Mouse (Mus musculus) hindbrain, embryonic 10.5 days (tissue): ENCODE results near the gene Clec4f. TPM values are rescaled to one million over a fixed set of nuclear protein-coding genes. Genes with fewer than 3 reads are reported as not detected.

Experiments
- DNase-seq: peaks from one replicate; pipeline ENCODE4 v3.0.0-alpha.2; 2017; ENCODE audit warnings: low spot score
- H3K27ac ChIP-seq: fragments of 300-500 bp; sonication (generic); 2 replicates; pipeline ENCODE4 v1.5.1; 2016; ENCODE audit warnings: mild to moderate bottlenecking, moderate library complexity
- H3K27me3 ChIP-seq: fragments of 300-500 bp; sonication (generic); 2 replicates; pipeline ENCODE4 v1.6.1; 2016; ENCODE audit warnings: mild to moderate bottlenecking; ENCODE audit not compliant: poor library complexity, insufficient read depth, severe bottlenecking
- H3K36me3 ChIP-seq: fragments of 300-500 bp; sonication (generic); 2 replicates; pipeline ENCODE4 v1.6.1; 2016; ENCODE audit warnings: mild to moderate bottlenecking, moderate library complexity
- H3K4me1 ChIP-seq: fragments of 300-500 bp; sonication (generic); replicated peaks from 2 replicates; pipeline ENCODE4 v1.6.1; 2016; ENCODE audit warnings: mild to moderate bottlenecking
- H3K4me3 ChIP-seq: fragments of 300-500 bp; sonication (generic); 2 replicates; pipeline ENCODE4 v1.5.1; 2016; ENCODE audit warnings: mild to moderate bottlenecking, moderate library complexity
- H3K9me3 ChIP-seq: fragments of 300-500 bp; sonication (generic); 2 replicates; pipeline ENCODE4 v1.6.1; 2016; ENCODE audit warnings: mild to moderate bottlenecking, moderate library complexity
- WGBS: fragments of 180-500 bp; shearing (Covaris S2); methylation state at CpG from one replicate; pipeline ENCODE4 v1.1.7; 2016; 5-methylcytosine and 5-hydroxymethylcytosine counted together
- polyA plus RNA-seq: library from polyadenylated mRNA; unstranded; fragments of >200 nt; fragmentation: Nextera tagmentation; extraction: Ambion mirVana; gene quantifications from 2 replicates; pipeline ENCODE4 v1.2.1, GENCODE M21; 2016

Clec4f gene
- 0.10 TPM in 1 of 2 replicates, not detected in the other for polyA plus RNA-seq

DNA sequence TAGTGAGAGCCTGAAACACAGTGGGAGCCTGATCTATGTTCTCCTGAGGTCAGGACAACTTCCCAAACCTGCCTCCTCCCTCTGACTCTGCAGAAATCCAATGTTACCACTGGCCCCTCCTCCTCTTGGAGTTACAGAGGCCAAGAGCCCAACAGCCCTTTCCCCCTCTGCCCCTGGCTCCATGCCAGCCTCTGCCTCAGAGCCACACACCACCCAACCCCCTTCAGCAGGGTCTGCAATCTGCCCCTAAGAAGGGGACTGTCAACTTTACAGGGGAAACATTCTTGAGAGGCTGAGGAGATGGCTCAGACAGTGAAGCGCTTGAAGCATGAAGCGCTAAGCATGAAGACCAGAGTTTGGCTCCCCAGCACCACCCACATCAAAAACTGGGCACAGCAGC is at the start of gene Clec4f:
Gene Clec4f, minus strand, starts transcription at position 101 of the 400 bp plus-strand sequence.
- no peak for DNase-seq
- 95% methylated on average over 2 of the region's 2 CpGs for WGBS
- Histone ChIP-seq H3K27ac (no peak within 1 kb of the TSS), H3K4me3 (no peak within 1 kb of the TSS), H3K36me3 (no peaks in the 10 kb centered on the region), H3K9me3 (no peaks in the 10 kb centered on the region), H3K4me1 (no peaks in the 10 kb centered on the region), H3K27me3 (peaks cover 3% of the 10 kb centered on the region; the same call in 1 of the 2 replicates)

DNA sequence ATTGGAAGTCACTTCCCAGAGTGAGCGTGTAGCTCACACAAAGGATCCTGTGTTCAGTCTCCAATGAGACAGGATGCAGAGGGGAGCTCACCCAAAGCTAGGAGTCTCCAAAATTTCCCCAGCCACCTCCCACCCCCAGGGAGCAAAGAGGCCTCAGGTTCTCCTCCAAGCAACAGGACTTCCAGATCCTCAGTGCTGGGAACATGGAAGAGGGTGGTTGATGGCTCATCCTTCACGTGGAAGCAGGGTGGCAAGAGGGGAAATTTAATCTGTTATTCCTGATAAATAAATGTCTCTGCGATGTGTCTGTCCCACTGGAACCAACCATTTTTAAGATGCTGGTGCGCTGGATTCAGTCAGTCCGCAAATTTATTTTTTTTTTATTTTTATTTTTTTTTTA is 48.7 kb upstream of the Clec4f start:
- Histone ChIP-seq H3K9me3 (no peaks in the 10 kb centered on the region), H3K4me3 (no peak overlapping the region), H3K27me3 (peaks cover 100% of the 10 kb centered on the region), H3K36me3 (no peaks in the 10 kb centered on the region), H3K4me1 (peaks cover 7% of the 10 kb centered on the region; the same call in 1 of the 2 replicates), H3K27ac (no peak overlapping the region)
- WGBS: 21% methylated on average over 5 of the region's 5 CpGs
- no peak for DNase-seq

DNA sequence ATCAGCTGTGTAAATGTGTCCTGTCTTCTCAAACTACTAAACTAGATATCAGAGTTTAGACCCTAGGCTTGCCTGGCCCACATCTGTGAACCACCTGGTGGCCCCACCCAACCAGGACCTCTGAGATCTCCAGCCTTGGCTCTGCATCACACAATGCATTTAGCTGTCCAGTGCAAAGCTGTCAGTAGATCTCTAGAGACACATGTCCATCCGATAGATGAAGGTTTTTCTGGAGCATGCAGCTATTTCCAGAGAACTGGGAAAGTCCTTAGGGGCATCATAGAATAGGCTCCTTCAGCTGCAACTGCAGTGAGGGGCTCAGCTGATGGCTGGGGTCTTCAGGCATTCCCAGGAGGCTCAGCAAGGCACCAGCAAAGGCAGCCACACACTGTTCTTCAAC is 48.3 kb upstream of the Clec4f start:
- 14% methylated on average over 1 of the region's 1 CpGs for WGBS
- DNase-seq: peak; percentile 48
- no peak overlapping the region for H3K27ac ChIP-seq
- H3K4me1 ChIP-seq: peaks cover 7% of the 10 kb centered on the region; the same call in 1 of the 2 replicates
- H3K9me3 ChIP-seq: no peaks in the 10 kb centered on the region
- peaks cover 100% of the 10 kb centered on the region for H3K27me3 ChIP-seq
- no peak overlapping the region for H3K4me3 ChIP-seq
- no peaks in the 10 kb centered on the region for H3K36me3 ChIP-seq

DNA sequence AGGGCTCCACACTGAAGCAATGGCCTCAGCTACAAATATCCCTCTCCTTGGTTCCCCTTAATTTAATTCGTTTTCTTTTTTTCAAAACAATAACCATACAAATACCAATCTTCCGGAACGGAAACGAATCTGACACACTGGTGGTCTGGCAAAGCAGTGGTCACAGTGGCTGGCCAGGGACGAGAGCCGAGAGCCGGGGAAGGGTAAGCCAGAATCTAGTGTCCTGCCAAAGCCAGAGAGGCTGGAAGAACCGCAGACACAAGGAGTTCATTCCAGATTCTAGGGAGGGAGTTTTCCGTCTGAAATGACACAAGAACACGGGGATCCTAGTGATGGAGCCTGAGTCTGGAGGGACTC is 47.7 kb upstream of the Clec4f start:
- Histone ChIP-seq H3K27ac (no peak overlapping the region), H3K4me3 (no peak overlapping the region), H3K36me3 (no peaks in the 10 kb centered on the region), H3K4me1 (peaks cover 7% of the 10 kb centered on the region; the same call in 1 of the 2 replicates), H3K27me3 (peaks cover 100% of the 10 kb centered on the region), H3K9me3 (no peaks in the 10 kb centered on the region)
- peak; percentile 52 for DNase-seq
- WGBS: under 1% methylated on average over 10 of the region's 10 CpGs

DNA sequence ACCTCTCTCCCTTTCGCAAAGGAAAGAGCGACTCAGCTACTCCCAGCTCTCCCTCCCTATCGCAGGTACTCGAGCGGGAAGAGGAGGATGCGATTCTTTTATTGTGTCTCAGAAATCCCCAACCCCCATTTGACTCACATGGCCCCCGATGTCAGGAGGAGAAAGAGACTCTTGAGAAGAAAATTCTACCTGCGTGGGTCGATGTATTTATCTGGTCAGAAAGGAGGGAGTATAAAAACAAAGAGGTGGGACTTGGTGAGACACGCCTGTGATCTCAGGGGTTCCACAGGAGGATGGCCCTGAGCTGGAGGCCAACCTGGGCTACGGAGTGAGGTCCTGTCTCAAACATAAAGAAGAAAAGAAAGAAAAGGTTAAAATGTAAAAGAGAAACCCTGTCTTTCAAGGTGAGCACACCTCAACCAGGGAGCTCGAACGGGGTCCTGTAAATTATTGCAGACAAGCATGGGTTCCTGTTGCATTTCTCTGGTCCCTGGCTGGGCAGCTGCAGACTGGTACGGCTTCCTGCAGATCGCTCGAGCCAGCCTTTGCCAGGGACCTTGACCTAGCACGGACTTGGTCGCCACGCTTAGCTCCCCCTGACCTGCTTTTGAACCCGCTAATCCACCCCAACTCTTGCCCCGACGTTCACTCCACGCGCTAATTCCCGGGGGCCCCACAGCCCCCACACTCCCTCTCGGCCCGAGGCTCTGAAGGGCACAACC is 47.2 kb upstream of the Clec4f start:
- WGBS: under 1% methylated on average over 27 of the region's 27 CpGs
- no peak overlapping the region for H3K27ac ChIP-seq
- peaks cover 7% of the 10 kb centered on the region; the same call in 1 of the 2 replicates for H3K4me1 ChIP-seq
- H3K9me3 ChIP-seq: no peaks in the 10 kb centered on the region
- H3K27me3 ChIP-seq: peaks cover 100% of the 10 kb centered on the region
- no peaks in the 10 kb centered on the region for H3K36me3 ChIP-seq
- peak; percentile 35 for DNase-seq
- no peak overlapping the region for H3K4me3 ChIP-seq

DNA sequence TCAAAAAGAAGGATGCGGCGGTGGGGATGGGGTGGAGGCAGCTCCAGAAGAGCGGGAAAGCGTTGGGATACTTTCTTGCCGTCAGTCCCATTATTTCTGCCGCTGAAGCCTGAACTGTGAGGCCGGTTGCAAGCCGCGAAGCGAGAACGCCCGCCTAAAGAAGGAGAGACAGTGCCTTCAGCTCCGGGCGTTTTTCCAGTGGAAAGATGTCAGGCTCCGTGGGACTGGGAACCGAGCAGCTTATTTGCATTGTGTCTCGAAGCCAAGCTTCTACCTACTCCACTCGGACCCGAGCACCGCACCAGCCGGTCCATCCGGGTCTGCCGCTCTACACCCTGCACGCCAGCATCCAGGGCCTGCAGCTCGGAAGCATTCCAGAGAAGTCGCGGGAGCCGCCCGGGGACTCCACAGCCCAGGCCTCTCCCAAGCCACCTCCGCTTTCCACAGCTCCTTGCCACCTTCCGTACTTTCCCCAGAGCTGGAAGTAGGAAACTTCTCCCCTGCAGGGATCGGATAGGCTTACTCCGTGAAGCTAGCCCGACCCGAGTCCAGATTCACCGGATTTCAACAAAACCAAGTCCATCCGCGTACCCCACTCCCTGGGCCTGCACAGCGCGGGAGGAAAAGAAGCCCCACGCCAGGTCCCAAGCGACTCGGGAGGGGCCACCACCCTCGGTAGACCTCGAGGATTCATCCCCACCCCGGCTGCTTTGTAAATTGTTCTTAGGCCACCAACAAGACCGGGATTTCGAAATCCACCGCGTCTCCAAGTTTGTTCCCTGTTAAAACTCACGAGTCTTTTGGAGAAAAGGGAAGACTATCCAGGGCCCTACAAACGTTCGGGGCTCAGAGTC is 46.4 kb upstream of the Clec4f start:
- peaks cover 7% of the 10 kb centered on the region; the same call in 1 of the 2 replicates for H3K4me1 ChIP-seq
- H3K36me3 ChIP-seq: no peaks in the 10 kb centered on the region
- no peak overlapping the region for H3K27ac ChIP-seq
- no peak overlapping the region for H3K4me3 ChIP-seq
- peak; percentile 68 for DNase-seq
- under 1% methylated on average over 53 of the region's 53 CpGs for WGBS
- peaks cover 100% of the 10 kb centered on the region for H3K27me3 ChIP-seq
- no peaks in the 10 kb centered on the region for H3K9me3 ChIP-seq

DNA sequence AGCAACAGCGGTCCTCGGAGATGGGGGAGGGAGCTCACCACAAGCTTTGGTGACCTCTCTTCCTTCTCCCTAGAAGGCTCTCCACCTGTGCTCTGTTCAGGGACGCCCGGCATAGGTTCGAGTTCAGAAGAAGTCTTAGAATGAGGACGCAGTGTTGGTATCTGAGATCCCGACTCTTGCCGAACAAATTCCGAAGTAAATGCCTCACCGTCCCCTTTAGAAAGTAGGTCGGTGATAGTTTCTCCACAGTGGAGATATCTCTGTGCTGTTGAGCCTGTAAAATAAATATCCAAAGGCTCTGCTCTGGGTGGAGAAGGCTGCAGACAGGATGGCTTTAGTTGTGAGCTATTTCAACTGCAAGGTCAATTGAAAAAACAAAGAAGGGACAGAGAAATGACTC is 45.0 kb upstream of the Clec4f start:
- DNase-seq: peak; percentile 48
- Histone ChIP-seq H3K4me1 (peaks cover 7% of the 10 kb centered on the region; the same call in 1 of the 2 replicates), H3K27ac (no peak overlapping the region), H3K27me3 (peaks cover 100% of the 10 kb centered on the region), H3K36me3 (no peaks in the 10 kb centered on the region), H3K9me3 (no peaks in the 10 kb centered on the region), H3K4me3 (no peak overlapping the region)
- WGBS: 1% methylated on average over 11 of the region's 11 CpGs

DNA sequence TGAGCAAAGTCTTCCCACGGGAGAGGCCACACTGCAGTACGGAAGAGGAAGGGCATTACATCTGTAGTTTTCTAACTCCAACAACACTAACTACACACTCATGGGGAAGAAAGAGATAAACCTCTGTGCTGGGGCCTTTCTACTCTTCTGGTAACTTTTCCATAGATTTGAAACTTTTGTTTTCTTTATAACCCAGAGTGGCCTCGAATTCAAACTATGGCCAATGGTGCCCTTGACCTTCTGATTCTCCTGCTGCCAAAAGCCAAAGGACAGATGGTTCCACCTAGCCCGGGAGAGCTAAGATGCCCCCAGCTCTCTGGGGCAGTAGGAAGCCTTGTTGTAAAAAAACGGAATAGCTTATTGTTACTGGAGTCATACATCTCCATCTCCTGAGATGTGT is 44.0 kb upstream of the Clec4f start:
- Histone ChIP-seq H3K27ac (no peak overlapping the region), H3K9me3 (no peaks in the 10 kb centered on the region), H3K36me3 (no peaks in the 10 kb centered on the region), H3K4me3 (no peak overlapping the region), H3K4me1 (peaks cover 7% of the 10 kb centered on the region; the same call in 1 of the 2 replicates), H3K27me3 (peaks cover 100% of the 10 kb centered on the region)
- DNase-seq: no peak
- under 1% methylated on average over 5 of the region's 5 CpGs for WGBS

DNA sequence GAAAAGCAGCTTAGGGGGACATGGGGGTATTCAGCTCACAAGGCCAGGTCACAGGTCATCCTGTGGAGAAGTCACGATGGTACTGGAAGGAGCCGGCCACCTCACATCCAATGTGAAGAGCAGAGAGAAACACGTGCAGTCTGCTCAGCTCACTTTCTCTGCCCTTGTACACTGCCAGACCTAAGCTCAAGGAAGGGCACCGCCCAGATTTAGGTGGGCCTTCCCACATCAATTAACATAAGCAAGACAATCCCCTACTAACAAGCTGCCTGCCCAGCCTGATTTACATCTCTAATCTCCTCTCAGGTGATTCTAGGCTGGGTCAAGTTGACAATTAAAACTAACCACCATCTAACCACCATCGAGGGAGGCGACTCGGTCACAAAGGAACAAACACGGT is 41.9 kb upstream of the Clec4f start:
- 4% methylated on average over 8 of the region's 8 CpGs for WGBS
- H3K36me3 ChIP-seq: no peaks in the 10 kb centered on the region
- H3K27me3 ChIP-seq: peaks cover 100% of the 10 kb centered on the region
- peaks cover 7% of the 10 kb centered on the region; the same call in 1 of the 2 replicates for H3K4me1 ChIP-seq
- no peaks in the 10 kb centered on the region for H3K9me3 ChIP-seq
- no peak overlapping the region for H3K27ac ChIP-seq
- no peak for DNase-seq
- H3K4me3 ChIP-seq: no peak overlapping the region

DNA sequence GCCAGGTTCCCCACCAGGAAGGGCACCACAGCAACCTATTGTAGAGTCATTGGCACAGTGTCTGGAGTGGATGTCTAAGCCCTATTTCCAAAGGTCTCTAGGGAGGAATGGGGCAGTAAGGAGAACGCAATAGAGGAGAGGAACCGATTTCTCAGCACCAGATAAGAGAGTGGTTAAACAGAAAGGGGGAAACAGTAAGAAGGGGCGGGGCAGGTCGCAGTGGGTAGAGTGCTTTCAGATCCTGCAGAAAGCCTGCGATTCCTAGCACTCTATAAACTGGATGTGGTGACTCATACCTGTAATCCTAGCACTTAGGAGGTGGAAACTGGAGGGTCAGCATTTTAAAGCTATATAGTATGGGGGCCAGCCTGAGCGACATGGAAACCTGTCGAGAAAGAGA is 40.7 kb upstream of the Clec4f start:
- no peak overlapping the region for H3K27ac ChIP-seq
- no peaks in the 10 kb centered on the region for H3K36me3 ChIP-seq
- no peak overlapping the region for H3K4me3 ChIP-seq
- no peak for DNase-seq
- WGBS: 2% methylated on average over 7 of the region's 7 CpGs
- H3K4me1 ChIP-seq: no peaks in the 10 kb centered on the region
- no peaks in the 10 kb centered on the region for H3K9me3 ChIP-seq
- peaks cover 100% of the 10 kb centered on the region for H3K27me3 ChIP-seq

DNA sequence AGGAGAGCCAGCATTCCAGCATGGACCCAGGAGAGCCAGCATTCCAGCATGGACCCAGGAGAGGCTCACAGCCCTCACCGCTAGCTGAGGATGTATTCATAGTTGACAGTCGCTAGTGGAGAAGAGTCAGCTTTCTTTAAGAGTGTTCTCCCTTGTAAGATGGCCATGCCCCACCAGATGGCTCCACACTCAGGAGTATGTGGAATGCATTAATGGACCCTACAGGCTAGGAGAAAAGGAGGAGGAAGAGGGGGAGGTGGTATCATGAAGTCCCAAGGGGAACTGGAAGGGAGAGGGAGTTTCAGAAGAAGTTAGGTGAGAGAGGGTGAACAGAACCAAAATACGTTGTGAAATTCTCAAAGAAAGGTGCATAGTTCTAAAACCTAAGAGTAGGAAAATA is 39.7 kb upstream of the Clec4f start:
- Histone ChIP-seq H3K4me1 (no peaks in the 10 kb centered on the region), H3K9me3 (no peaks in the 10 kb centered on the region), H3K27ac (no peak overlapping the region), H3K4me3 (no peak overlapping the region), H3K36me3 (no peaks in the 10 kb centered on the region), H3K27me3 (peaks cover 100% of the 10 kb centered on the region)
- DNase-seq: no peak
- 6% methylated on average over 3 of the region's 3 CpGs for WGBS

DNA sequence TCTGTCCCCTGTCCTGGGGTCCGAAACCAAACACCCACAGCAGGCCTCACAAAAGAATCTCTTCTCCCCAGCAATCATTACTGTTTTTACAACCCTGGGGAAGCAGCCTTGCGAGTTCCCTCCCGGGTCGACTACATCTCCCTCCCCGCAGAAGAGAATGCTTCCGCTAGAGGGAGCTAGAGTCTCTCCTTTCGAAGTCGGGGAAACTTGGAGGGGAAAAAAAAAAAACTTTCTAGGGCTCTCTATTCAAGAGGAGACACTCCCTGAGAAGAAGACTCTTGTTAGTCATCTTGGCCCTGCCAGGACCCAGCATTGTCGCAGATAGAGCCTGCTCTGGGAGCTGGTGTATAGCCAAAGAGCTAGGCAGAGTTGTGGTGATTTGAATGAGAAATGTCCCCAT is 37.8 kb upstream of the Clec4f start:
- no peak overlapping the region for H3K27ac ChIP-seq
- DNase-seq: peak; percentile 71
- no peaks in the 10 kb centered on the region for H3K36me3 ChIP-seq
- H3K4me3 ChIP-seq: no peak overlapping the region
- no peaks in the 10 kb centered on the region for H3K4me1 ChIP-seq
- under 1% methylated on average over 9 of the region's 9 CpGs for WGBS
- H3K9me3 ChIP-seq: no peaks in the 10 kb centered on the region
- H3K27me3 ChIP-seq: peaks cover 100% of the 10 kb centered on the region

DNA sequence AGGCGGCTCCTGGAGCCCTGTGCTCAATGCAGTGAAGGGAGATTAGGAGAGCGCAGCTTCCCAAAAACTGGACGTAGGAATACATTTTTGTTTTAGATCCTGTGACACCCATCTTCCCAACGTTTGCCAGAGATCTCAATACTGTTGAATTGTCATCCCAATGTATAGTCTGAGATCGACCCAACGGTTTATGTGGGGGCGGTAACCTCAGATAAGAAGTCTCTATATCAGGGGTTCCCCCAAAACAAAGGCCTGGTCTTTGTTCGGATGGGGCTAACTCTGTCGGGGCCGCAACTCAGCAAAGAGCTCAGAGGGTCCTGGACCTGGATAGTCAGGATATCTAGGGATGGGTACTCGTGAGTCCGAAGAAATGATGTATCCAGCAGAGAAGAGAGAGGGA is 37.0 kb upstream of the Clec4f start:
- H3K27me3 ChIP-seq: peaks cover 91% of the 10 kb centered on the region
- no peaks in the 10 kb centered on the region for H3K9me3 ChIP-seq
- H3K4me3 ChIP-seq: no peak overlapping the region
- DNase-seq: no peak
- H3K36me3 ChIP-seq: no peaks in the 10 kb centered on the region
- WGBS: 1% methylated on average over 12 of the region's 12 CpGs
- H3K27ac ChIP-seq: no peak overlapping the region
- no peaks in the 10 kb centered on the region for H3K4me1 ChIP-seq
